Mouse (Mus musculus) activated CD4-positive, CD25-positive, alpha-beta regulatory T cell (primary cell): ENCODE results near the gene Akt2. TPM values are rescaled to one million over a fixed set of nuclear protein-coding genes. Genes with fewer than 3 reads are reported as not detected.

ENCODE experiments used
- polyA plus RNA-seq, 2 experiments: library from polyadenylated mRNA; unstranded; fragments of 100-300 nt; shearing (Covaris generic); gene quantifications; one replicate each; pipeline ENCODE4 v1.2.1; 2017

Gene Akt2
- 10 to 100 TPM; 63.3 to 82.1 TPM for polyA plus RNA-seq

DNA sequence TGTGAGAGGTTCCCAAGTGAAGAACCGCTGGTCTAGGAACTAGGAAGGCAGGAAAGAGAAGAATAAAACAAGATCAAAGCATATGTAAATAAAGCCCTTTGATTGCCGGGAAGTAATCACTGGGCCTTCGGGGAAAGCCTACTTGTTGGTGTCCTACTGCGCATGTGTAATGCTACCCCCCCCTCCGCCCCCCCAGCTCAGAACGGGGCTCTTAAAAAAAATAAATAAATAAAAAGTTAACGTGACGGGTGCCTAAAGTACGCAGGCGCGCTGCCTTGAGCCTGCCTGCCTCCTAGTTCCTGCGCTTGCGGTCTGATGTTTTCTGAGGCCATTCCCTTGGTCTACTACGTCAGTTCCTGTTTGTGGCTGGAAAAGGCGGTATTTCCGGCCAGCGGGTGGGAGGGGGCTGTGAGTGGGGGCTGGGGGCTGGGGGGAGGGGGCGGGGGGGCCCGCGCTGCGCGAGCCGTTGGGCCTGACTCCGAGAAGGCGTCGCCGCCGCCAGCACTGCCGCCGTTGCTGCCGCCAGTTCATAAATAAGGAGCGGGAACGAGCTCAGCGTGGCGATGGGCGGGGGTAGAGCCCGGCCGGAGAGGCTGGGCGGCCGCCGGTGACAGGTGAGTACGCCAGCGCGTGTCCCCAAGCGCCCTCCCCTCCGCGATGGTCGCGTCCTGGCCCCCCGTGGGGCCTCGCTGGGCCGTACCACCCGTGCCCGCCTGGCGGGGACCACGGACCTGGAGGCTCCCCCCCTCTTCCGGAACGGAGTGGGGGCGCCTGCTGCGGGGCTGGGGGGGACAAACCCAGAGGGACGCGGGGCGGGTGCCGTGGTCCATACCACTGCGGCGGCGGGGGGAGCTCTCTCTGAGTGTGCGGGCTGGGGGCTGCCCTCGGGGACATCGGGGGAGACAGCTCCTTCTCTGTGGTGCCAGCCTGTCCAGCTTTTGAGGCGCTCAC, at the start of gene Akt2:
TSS of gene Akt2 (plus strand) at position 287 of the 951 bp plus-strand sequence.

DNA sequence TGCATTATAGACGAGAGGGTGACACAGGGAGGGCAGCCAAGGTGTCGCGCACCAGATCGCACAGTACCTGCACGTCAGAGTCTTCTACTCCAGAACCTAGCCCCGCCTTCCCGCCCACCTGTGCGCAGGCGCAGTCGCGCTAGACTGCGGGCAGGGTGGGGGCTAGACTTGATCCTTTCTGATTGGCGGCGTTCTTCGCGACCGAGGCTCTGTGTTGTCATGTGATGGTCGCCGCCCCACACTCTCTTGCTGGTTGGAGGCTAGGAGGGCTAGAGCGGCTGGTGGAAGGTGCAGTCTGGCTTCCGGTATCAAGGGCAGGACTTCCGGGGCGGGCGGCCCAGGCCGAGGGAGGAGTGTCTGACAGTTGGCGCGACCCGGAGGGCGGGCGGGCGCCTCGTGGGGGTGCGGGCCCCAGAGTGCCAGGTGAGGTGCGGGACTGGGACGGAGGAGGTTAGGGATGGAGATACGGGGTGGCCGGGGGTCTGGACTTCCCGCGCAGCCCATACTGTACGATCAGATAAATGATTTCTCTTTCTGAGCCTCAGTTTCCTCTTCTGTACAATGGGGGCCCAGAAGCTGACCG, 38.3 kb upstream of the Akt2 start, which contains the start of the genes Pld3 and 2310022A10Rik:
TSS of gene Pld3 (minus strand) at position 288 of the 583 bp plus-strand sequence.
TSS of gene 2310022A10Rik (plus strand) at position 303 of the 583 bp plus-strand sequence.

DNA sequence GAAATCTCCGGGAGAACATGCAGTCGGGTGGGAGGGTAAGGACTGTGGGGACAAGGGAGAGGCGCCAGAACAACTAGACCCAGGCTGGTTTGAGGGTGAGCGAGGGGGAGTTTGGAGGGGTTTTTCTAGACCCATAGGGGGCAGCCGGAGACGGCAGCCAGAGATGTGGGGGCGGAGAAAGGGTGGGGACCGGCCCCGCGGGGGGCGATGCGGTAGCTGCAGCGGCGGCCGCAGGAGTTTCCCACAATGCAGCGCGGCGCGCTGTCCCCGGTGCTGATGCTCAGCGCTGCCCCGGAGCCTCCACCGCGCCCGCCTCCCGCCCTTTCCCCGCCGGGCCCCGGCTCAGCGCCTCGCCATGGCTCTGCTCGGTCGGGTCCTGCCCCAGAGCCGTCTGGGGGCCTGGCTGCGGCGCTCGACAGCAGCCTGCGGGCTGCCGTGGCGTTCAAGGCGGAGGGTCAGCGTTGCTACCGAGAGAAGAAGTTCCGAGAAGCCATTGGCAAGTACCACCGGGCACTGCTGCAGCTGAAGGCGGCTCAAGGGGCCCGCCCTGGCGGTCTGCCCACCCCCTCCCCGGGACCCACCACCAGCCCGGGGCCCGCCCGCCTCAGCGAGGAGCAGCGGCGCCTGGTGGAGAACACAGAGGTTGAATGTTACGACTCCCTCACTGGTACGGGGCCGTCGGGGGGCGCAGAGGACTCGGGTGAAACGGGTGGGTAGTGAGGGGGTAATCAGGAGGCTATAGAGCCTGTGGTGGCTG, 62.5 kb downstream of the Akt2 start, which contains the start of gene Ttc9b:
TSS of gene Ttc9b (plus strand) at position 235 of the 757 bp plus-strand sequence.

DNA sequence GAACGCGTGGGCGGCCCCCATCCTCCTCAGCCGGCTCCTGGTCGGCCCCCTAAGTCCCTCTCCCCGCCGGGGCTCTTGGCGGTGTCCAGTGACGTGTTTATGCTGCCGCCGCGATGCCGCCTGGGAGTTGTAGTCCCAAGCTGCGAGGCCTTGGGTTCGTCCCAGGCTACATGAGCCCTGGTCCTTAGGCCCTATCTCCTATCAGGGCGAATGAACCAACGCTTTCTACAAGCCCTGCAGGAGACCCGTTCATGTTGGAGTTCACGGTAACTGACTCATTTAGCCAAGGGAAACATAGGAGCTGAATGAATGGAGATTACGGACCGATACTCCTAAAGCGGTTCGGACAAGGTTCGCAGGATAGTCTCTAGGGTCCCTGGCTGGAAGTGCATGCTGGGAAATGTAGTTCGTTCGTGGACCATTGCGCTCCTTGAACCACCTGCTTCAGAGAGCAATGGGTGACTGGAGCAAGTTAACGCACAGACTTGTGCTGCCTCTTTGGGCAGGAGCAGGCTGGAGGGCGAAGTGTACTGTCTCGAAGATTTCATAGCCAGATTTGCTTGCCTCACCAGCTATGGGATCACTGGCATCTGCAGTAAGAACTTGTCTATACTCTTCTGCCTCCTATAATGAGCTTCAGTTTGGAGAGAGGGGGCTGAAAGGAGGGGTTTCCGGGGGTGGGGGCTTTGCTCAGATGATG, 83.3 kb downstream of the Akt2 start, which contains the start of gene Map3k10:
TSS of gene Map3k10 (minus strand) at position 77 of the 700 bp plus-strand sequence.

DNA sequence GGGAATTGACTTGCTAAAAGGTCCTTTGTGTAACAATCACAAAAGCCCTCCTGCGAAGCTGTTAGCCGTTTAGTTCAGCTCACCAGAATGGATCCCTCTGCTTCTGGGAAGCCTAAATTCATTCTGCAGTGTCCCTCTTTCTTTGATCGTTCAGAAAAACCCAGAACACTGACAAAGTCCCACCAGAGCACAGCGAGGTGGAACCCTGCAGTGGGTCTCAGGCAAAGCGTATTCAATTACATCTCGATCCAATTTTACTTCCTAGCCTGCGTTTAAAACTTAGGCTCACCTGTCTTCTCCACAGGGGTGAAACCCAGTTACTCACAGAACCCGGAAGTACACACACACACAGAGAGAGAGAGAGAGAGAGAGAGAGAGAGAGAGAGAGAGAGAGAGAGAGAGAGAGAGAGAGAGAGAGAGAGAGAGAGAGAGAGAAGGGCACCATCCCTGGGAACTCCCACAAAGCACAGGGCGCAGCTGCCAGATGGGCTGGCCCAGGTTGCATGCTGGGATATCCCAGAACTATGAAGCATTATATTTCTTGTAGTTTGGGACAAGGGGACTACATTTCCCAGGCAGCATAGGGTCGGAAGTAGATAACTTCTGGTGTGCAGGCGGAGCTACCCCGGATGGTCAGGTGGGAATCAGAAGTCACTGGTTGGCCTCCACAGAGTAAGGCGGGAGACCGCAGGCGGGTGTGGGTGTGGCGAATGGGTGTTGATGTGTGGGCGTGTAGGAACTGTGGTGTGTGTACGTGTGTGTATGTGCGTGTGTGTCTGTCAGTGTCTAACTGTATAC, 97.7 kb downstream of the Akt2 start, which contains the start of gene Zfp607b:
TSS of gene Zfp607b (plus strand) at position 526 of the 798 bp plus-strand sequence.

Other genes starting within 250 kb of the Akt2 start
- 10 to 100 TPM; 71.7 to 97.3 TPM for gene Shkbp1, start 235.5 kb upstream of the Akt2 start, polyA plus RNA-seq
- gene Gm20479, start 234.1 kb upstream of the Akt2 start, polyA plus RNA-seq: not detected
- gene Sptbn4, start 143.9 kb upstream of the Akt2 start, polyA plus RNA-seq: under 1 TPM; 0.44 to 0.60 TPM
- gene Blvrb, start 143.6 kb upstream of the Akt2 start, polyA plus RNA-seq: 10 to 100 TPM; 11.3 to 27.9 TPM
- 10 to 100 TPM; 51.0 to 51.6 TPM for gene Sertad3, start 117.8 kb upstream of the Akt2 start, polyA plus RNA-seq
- 10 to 100 TPM; 45.9 to 62.2 TPM for gene Sertad1, start 104.6 kb upstream of the Akt2 start, polyA plus RNA-seq
- gene Prx, start 92.2 kb upstream of the Akt2 start, polyA plus RNA-seq: under 1 TPM; 0.32 to 0.44 TPM
- under 1 TPM; 0.14 to 0.20 TPM for gene Hipk4, start 68.3 kb upstream of the Akt2 start, polyA plus RNA-seq
- gene Pld3, start 38.3 kb upstream of the Akt2 start, polyA plus RNA-seq: 100 to 1,000 TPM; 116 to 248 TPM
- 10 to 100 TPM; 23.2 to 23.7 TPM for gene 2310022A10Rik, start 38.3 kb upstream of the Akt2 start, polyA plus RNA-seq
- not detected for gene Ttc9b, start 62.4 kb downstream of the Akt2 start, polyA plus RNA-seq
- gene Map3k10, start 83.0 kb downstream of the Akt2 start, polyA plus RNA-seq: 10 to 100 TPM; 13.9 to 19.1 TPM
- 1 to 10 TPM in 1 of 2 experiments, under 1 TPM in 1; 0.95 to 7.4 TPM for gene Zfp607b, start 97.8 kb downstream of the Akt2 start, polyA plus RNA-seq
- 10 to 100 TPM in 1 of 2 experiments, 1 to 10 TPM in 1; 9.8 to 13.4 TPM for gene Zfp60, start 139.8 kb downstream of the Akt2 start, polyA plus RNA-seq
- gene Zfp626, start 215.6 kb downstream of the Akt2 start, polyA plus RNA-seq: 1 to 10 TPM; 2.7 to 3.4 TPM
- gene Zfp59, start 247.1 kb downstream of the Akt2 start, polyA plus RNA-seq: 1 to 10 TPM; 5.1 to 6.4 TPM